Mouse (Mus musculus): ENCODE results near the gene Atp6v0a1.
A peak's percentile ranks its signal among the peaks of the same experiment; 100 is the strongest.

GRCm38 (mm10) chr11:101062165-101062884 lies 53.1 kb downstream of the Atp6v0a1 start:
- TF ChIP-seq CTCF (IDR thresholded peaks at IDR 0.05; ENCODE audit: borderline replicate concordance, insufficient read depth, low read length): no peak
- TF ChIP-seq POLR2A (IDR thresholded peaks at IDR 0.05; ENCODE audit: low read depth, low read length): peak; percentile 40
